Mouse (Mus musculus): Measurements from ENCODE around the gene Plek2. TPM values are rescaled to one million over a fixed set of nuclear protein-coding genes. Genes with fewer than 3 reads are reported as not detected.
A peak's percentile ranks its signal among the peaks of the same experiment; 100 is the strongest.
"Not testable (repeated sequence)": the region's sequence is repeated elsewhere in the genome, so short reads cannot be mapped to it uniquely, and the experiment has no call there.

The Plek2 gene
- total RNA-seq, 2 experiments from 2014 or later = 0.36 TPM; not detected in 1

- intact Hi-C loops (cut with DNase I) = loop anchor here (2.0 kb wide), 1 partner anchor 83 kb away; the partner anchor contains the start of gene Tmem229b
- DNase-seq (ENCODE audit: extremely low spot score in 1 of 2, low spot score in 2 of 2) = no peak
- Histone ChIP-seq H3K4me3 (no peak overlapping the region), H3K27ac (peak overlapping the region; percentile 50)
- no peak for TF ChIP-seq CTCF (IDR thresholded peaks at IDR 0.05)
Measured at GRCm38 (mm10) chr12:78923539-78924189, 16.9 kb upstream of the Plek2 start.

GRCm38 (mm10) chr12:78922977-78923376 is 16.2 kb upstream of the Plek2 start:
- intact Hi-C loops (cut with DNase I) = loop anchor here (2.0 kb wide), 1 partner anchor 84 kb away; the partner anchor contains the start of gene Tmem229b
- not testable (repeated sequence) for H3K4me3 ChIP-seq

GRCm38 (mm10) chr12:78922058-78922457 is 15.3 kb upstream of the Plek2 start:
- Histone ChIP-seq H3K4me3 (no peak overlapping the region), H3K27ac (no peak overlapping the region)
- no peak for DNase-seq (ENCODE audit: extremely low spot score in 1 of 2, low spot score in 2 of 2)
- TF ChIP-seq CTCF (IDR thresholded peaks at IDR 0.05) = no peak
- intact Hi-C loops (cut with DNase I) = loop anchor here (2.0 kb wide), 1 partner anchor 85 kb away; the partner anchor contains the start of gene Tmem229b

More at GRCm38 (mm10) chr12:78922977-78923376, 16.2 kb upstream of the Plek2 start:
- peak; percentile 8 for TF ChIP-seq CTCF (IDR thresholded peaks at IDR 0.05)
- H3K27ac ChIP-seq = peak overlapping the region; percentile 50
- not testable (repeated sequence) for DNase-seq (ENCODE audit: extremely low spot score in 1 of 2, low spot score in 2 of 2)

- Histone ChIP-seq H3K27ac (no peak overlapping the region), H3K4me3 (no peak overlapping the region)
- no peak for DNase-seq (ENCODE audit: extremely low spot score in 1 of 2, low spot score in 2 of 2)
- intact Hi-C loops (cut with DNase I) = no loop called here
- no peak for TF ChIP-seq CTCF (IDR thresholded peaks at IDR 0.05)
Measured at GRCm38 (mm10) chr12:78921421-78921820, 14.7 kb upstream of the Plek2 start.

GRCm38 (mm10) chr12:78919079-78919712 is 12.4 kb upstream of the Plek2 start:
- intact Hi-C loops (cut with DNase I) = loop anchor here (1.0 kb wide), 1 partner anchor 178 kb away; no protein-coding TSS in a partner anchor
- peak; percentile 91 for TF ChIP-seq CTCF (IDR thresholded peaks at IDR 0.05)

GRCm38 (mm10) chr12:78918227-78919078 is 11.7 kb upstream of the Plek2 start:
- no peak overlapping the region for H3K27ac ChIP-seq
- peak; percentile 83 to 86 for DNase-seq (ENCODE audit: extremely low spot score in 1 of 2, low spot score in 2 of 2)
- peak; percentile 83 for TF ChIP-seq CTCF (IDR thresholded peaks at IDR 0.05)
- intact Hi-C loops (cut with DNase I) = loop anchor here (1.0 kb wide), 1 partner anchor 179 kb away; no protein-coding TSS in a partner anchor
- H3K4me3 ChIP-seq = no peak overlapping the region

More at GRCm38 (mm10) chr12:78919079-78919712, 12.4 kb upstream of the Plek2 start:
- DNase-seq (ENCODE audit: extremely low spot score in 1 of 2, low spot score in 2 of 2) = peak; percentile 54 to 57
- no peak overlapping the region for H3K4me3 ChIP-seq
- H3K27ac ChIP-seq = no peak overlapping the region

- no peak; the same call in 1 of the 2 replicates for TF ChIP-seq CTCF (IDR thresholded peaks at IDR 0.05)
- no peak for DNase-seq (ENCODE audit: extremely low spot score in 1 of 2, low spot score in 2 of 2)
- Histone ChIP-seq H3K4me3 (no peak overlapping the region), H3K27ac (no peak overlapping the region)
- intact Hi-C loops (cut with DNase I) = no loop called here
Measured at GRCm38 (mm10) chr12:78916278-78916677, 9.5 kb upstream of the Plek2 start.

- H3K4me3 ChIP-seq = no peak overlapping the region
- TF ChIP-seq CTCF (IDR thresholded peaks at IDR 0.05) = no peak
- H3K27ac ChIP-seq = no peak overlapping the region
- no peak for DNase-seq (ENCODE audit: extremely low spot score in 1 of 2, low spot score in 2 of 2)
- intact Hi-C loops (cut with DNase I) = no loop called here
Measured at GRCm38 (mm10) chr12:78915561-78915960, 8.8 kb upstream of the Plek2 start.

- Histone ChIP-seq H3K4me3 (no peak overlapping the region), H3K27ac (no peak overlapping the region)
- no peak for DNase-seq (ENCODE audit: extremely low spot score in 1 of 2, low spot score in 2 of 2)
- no peak for TF ChIP-seq CTCF (IDR thresholded peaks at IDR 0.05)
- intact Hi-C loops (cut with DNase I) = no loop called here
Measured at GRCm38 (mm10) chr12:78914458-78914857, 7.7 kb upstream of the Plek2 start.

GRCm38 (mm10) chr12:78911707-78912417 is 5.1 kb upstream of the Plek2 start:
- TF ChIP-seq CTCF (IDR thresholded peaks at IDR 0.05) = no peak
- DNase-seq (ENCODE audit: extremely low spot score in 1 of 2, low spot score in 2 of 2) = peak; percentile 21 to 35
- H3K4me3 ChIP-seq = peak overlapping the region; percentile 38

More at GRCm38 (mm10) chr12:78911707-78912417, 5.1 kb upstream of the Plek2 start:
- intact Hi-C loops (cut with DNase I) = no loop called here
- H3K27ac ChIP-seq = no peak overlapping the region

Measured in left cerebral cortex, adult 2 months (tissue).